Mouse (Mus musculus) erythroblast, embryonic 14.5 days (primary cell): ENCODE measurements around the gene Pcgf3. TPM values are rescaled to one million over a fixed set of nuclear protein-coding genes. Genes with fewer than 3 reads are reported as not detected.
"Not testable (repeated sequence)": the region's sequence is repeated elsewhere in the genome, so short reads cannot be mapped to it uniquely, and the experiment has no call there.

Experiments
- H3K27me3 ChIP-seq: 2 replicates; pipeline ENCODE4 v1.6.1; 2012; ENCODE audit warnings: inconsistent platforms; ENCODE audit not compliant: control insufficient read depth
- H3K36me3 ChIP-seq: 2 replicates; pipeline ENCODE4 v1.6.1; 2012; ENCODE audit warnings: mild to moderate bottlenecking, inconsistent platforms; ENCODE audit not compliant: control insufficient read depth
- H3K4me1 ChIP-seq: 2 replicates; pipeline ENCODE4 v1.6.1; 2012; ENCODE audit warnings: inconsistent platforms; ENCODE audit not compliant: control insufficient read depth
- H3K4me3 ChIP-seq: replicated peaks from 2 replicates; pipeline ENCODE3; 2012; ENCODE audit warnings: moderate library complexity, mild to moderate bottlenecking, inconsistent platforms
- H3K9me3 ChIP-seq: 2 replicates; pipeline ENCODE4 v1.6.1; 2012; ENCODE audit warnings: low read length, inconsistent platforms, mixed read lengths; ENCODE audit not compliant: control insufficient read depth
- GATA1 ChIP-seq: IDR thresholded peaks from 2 replicates; pipeline ENCODE4 v1.6.1; 2012; ENCODE audit warnings: low read length, inconsistent platforms, mixed read lengths
- TAL1 ChIP-seq: IDR thresholded peaks from 3 replicates; pipeline ENCODE4 v1.6.1; 2012; ENCODE audit warnings: low read length, inconsistent platforms, mixed read lengths
- polyA plus RNA-seq: library from polyadenylated mRNA; stranded (reverse); fragments of >175 nt; gene quantifications from 2 replicates; pipeline ENCODE4 v1.2.3, GENCODE M21; 2012

Gene Pcgf3
- polyA plus RNA-seq, 1 experiment = 0.36 TPM

DNA sequence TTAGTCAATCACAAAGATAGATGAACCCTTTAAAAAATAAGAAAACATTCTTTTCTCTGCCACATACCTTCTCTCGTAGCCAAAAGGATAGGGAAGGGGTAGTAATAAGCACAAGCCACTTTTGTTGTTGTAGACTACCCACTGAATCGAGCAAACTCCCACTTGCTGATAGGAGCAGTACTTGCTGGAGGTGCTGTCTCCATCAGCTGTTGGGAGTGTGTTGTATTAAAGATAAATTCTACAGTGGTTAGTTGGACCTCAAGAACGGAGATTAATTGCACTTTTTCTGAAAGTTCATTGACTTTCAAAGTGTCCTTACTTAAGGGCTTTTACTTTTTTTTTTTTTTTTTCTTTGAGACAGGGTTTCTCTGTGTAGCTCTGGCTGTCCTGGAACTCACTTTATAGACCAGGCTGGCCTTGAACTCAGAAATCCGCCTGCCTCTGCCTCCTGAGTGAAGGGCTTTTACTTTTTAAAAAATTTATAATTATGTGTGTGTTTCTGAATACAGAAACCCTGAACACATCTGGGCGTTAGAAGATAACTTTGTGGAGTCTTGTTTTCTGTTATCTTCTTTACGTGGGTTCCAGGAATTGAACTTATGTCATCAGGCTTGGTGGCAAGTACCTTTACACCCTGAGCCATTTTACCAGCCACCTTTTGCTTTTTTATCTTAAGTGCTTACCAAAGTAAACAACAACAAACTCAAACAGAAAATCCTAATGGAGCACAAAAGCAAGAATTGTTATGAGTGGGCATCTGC, 4.3 kb downstream of the Pcgf3 start:
- Histone ChIP-seq H3K36me3 (peaks cover 36% of the 10 kb centered on the region), H3K9me3 (no peaks in the 10 kb centered on the region), H3K4me3 (peak overlapping the region; percentile 36), H3K4me1 (peaks cover 85% of the 10 kb centered on the region), H3K27me3 (no peaks in the 10 kb centered on the region)
- TF ChIP-seq GATA1 = 0 out of 2 replicates have a peak, but pooled peaks have one; percentile 4
- no peak for TF ChIP-seq TAL1

DNA sequence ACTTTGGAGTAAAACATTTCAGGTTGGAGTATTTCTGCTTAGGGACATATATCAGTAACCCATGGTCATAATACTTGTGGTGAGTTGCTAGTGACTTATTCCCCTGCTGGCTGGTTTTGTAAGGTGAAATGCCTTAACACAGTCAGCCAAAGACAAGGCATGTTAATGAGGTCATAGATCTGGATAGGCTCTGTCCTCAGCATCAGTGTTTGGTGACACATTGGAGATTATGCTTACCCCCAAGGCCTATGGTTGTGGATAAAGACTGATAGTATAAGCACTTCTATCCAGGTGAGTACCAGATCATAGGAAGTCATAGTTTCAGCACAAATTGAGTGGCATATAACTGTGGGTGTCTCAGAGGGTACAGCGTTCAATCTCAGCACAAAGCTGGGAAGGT, 5.6 kb downstream of the Pcgf3 start:
- TF ChIP-seq TAL1 = no peak
- no peak for TF ChIP-seq GATA1
- Histone ChIP-seq H3K9me3 (no peaks in the 10 kb centered on the region), H3K4me1 (peaks cover 82% of the 10 kb centered on the region), H3K27me3 (no peaks in the 10 kb centered on the region), H3K36me3 (peaks cover 47% of the 10 kb centered on the region), H3K4me3 (no peak overlapping the region)

DNA sequence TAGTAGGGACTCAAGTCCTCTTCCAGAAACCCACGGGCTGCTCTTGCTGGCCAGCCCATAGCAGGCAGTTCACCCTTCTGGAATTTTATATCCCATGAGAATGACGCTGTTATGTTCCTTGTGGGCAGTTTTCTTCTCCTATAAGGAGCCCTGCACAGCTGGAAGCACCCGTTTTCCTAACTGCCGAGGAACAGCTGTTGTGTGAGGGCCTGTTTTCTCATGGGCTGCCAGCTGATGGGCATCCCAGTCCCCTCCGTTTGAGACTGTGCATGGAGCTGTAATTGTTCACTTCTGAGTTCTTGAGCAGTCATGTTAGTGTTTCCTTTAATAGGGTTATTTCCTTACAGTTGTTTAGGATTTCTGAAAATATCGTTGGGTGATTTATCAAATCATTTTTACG, 8.6 kb downstream of the Pcgf3 start:
- Histone ChIP-seq H3K4me1 (peaks cover 63% of the 10 kb centered on the region), H3K4me3 (no peak overlapping the region), H3K27me3 (no peaks in the 10 kb centered on the region), H3K9me3 (no peaks in the 10 kb centered on the region), H3K36me3 (peaks cover 71% of the 10 kb centered on the region)
- TF ChIP-seq GATA1 (no peak), TAL1 (no peak)

DNA sequence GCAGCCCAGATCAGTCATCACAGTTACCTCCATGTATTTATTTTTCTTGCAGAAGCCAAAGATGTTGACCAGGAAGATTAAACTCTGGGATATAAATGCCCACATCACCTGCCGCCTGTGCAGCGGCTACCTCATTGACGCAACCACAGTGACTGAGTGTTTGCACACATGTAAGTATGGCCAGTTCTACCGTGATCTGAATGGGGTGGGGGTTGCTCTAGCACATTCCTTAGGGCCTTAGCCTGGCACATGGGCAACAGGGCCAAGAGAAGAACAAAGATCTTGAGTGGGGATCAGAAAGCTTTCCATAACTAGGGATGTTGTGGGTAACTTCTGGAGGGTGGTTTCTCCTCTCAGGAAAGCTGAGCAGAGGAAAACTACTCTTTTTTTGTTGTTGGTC, 12.7 kb downstream of the Pcgf3 start:
- no peaks in the 10 kb centered on the region for H3K27me3 ChIP-seq
- peaks cover 90% of the 10 kb centered on the region for H3K36me3 ChIP-seq
- TF ChIP-seq GATA1 (no peak), TAL1 (no peak)
- no peaks in the 10 kb centered on the region for H3K9me3 ChIP-seq
- no peak overlapping the region for H3K4me3 ChIP-seq
- peaks cover 28% of the 10 kb centered on the region for H3K4me1 ChIP-seq

GRCm38 (mm10) chr5:108475977-108476376, 14.9 kb downstream of the Pcgf3 start:
- peaks cover 83% of the 10 kb centered on the region for H3K36me3 ChIP-seq
- TF ChIP-seq TAL1 = no peak
- TF ChIP-seq GATA1 = no peak
- peaks cover 15% of the 10 kb centered on the region for H3K4me1 ChIP-seq
- no peaks in the 10 kb centered on the region for H3K27me3 ChIP-seq
- H3K9me3 ChIP-seq = no peaks in the 10 kb centered on the region
- H3K4me3 ChIP-seq = no peak overlapping the region

DNA sequence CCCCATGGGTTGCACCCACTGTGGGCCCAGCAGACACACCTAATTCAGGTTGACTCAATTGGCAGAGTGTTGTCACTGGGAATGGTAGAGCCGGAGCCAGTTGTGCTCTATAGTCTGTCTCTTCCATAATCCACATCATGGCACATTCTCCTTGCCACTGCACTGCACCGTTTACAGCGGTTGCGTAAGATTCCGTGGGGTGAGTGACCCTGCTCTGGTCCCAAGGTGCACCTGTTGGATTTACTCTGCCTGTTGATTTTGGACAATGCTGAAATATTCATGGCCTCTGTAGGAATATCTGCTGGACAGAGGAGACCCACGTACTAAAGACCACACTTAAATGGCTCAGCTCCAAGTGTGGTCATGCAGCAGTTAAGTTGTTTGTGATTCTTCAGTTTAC, 22.0 kb downstream of the Pcgf3 start:
- H3K27me3 ChIP-seq = no peaks in the 10 kb centered on the region
- TF ChIP-seq TAL1 (no peak), GATA1 (no peak)
- no peaks in the 10 kb centered on the region for H3K9me3 ChIP-seq
- peaks cover 66% of the 10 kb centered on the region for H3K36me3 ChIP-seq
- peaks cover 2% of the 10 kb centered on the region for H3K4me1 ChIP-seq
- H3K4me3 ChIP-seq = no peak overlapping the region

DNA sequence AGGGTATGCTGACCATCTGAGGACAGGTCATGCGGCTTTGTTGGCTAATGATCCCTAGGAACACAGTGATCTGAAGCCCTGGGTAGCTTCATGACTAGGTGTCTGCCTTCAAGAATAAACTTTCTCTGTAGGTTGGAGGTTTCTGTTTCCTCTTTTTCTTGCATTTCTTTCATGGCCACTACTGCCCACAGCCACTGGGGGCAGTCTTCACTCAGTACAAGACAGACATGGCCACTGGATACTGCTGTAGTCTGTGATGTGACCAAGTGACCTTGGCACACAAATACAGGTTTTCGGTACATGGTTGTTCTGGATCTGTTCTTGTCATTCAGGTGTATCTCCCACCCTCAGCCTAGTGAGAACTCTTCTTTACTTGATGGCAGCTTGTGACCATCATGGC, 24.2 kb downstream of the Pcgf3 start:
- Histone ChIP-seq H3K36me3 (peaks cover 73% of the 10 kb centered on the region), H3K4me1 (peaks cover 2% of the 10 kb centered on the region), H3K27me3 (no peaks in the 10 kb centered on the region), H3K4me3 (no peak overlapping the region), H3K9me3 (no peaks in the 10 kb centered on the region)
- TF ChIP-seq TAL1 = no peak
- TF ChIP-seq GATA1 = no peak

DNA sequence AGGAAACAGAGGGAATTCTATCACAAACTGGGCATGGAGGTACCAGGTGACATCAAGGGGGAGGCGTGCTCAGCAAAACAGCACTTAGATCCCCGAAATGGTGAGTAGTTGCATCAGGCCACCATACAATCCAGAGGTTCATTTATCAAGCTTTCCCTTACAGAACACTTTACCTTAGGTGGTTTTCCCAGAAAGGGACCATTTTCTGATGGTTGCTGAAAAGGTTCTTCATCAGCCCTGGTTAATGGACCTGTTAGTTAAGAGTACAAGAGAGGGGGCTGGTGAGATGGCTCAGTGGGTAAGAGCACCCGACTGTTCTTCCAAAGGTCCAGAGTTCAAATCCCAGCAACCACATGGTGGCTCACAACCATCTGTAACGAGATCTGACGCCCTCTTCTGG, 25.1 kb downstream of the Pcgf3 start:
- not testable (repeated sequence) for H3K4me1 ChIP-seq, H3K4me3 ChIP-seq, H3K9me3 ChIP-seq, H3K27me3 ChIP-seq
- H3K36me3 ChIP-seq = peaks cover 81% of the 10 kb centered on the region

DNA sequence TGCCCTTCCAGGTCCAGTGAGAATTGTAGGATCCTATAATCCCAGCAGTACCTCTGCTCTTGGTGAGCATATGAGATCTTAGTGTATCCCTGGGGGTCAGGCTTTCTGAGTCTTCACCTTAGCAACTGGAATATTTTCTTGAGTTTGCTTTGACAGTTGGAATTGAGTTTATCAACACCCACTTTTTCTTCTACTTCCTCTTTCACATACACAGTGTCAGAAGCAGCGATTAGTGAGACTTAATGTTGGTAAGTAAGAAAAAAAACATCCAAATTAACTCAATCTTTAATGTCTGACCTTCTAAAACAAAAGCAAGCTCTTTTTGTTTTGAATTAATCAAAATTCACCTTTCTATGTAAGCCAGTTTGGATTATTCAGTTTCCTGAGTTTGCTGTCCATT, 40.5 kb downstream of the Pcgf3 start:
- no peak overlapping the region for H3K4me3 ChIP-seq
- H3K9me3 ChIP-seq = no peaks in the 10 kb centered on the region
- TF ChIP-seq TAL1 (no peak), GATA1 (no peak)
- H3K27me3 ChIP-seq = no peaks in the 10 kb centered on the region
- H3K4me1 ChIP-seq = no peaks in the 10 kb centered on the region
- peaks cover 90% of the 10 kb centered on the region for H3K36me3 ChIP-seq

- TF ChIP-seq GATA1 (no peak), TAL1 (no peak)
- no peak overlapping the region for H3K4me3 ChIP-seq
- no peaks in the 10 kb centered on the region for H3K4me1 ChIP-seq
- H3K9me3 ChIP-seq = no peaks in the 10 kb centered on the region
- no peaks in the 10 kb centered on the region for H3K27me3 ChIP-seq
- H3K36me3 ChIP-seq = peaks cover 83% of the 10 kb centered on the region
These were observed 41.3 kb downstream of the Pcgf3 start for GRCm38 (mm10) chr5:108502286-108502685.
